Mouse (Mus musculus): ENCODE data around the gene Sgsm1.

- no peak for TF ChIP-seq CTCF (IDR thresholded peaks at IDR 0.05)
- no peak for TF ChIP-seq EP300 (IDR thresholded peaks at IDR 0.05)
These were observed 85.3 kb downstream of the Sgsm1 start for GRCm38 (mm10) chr5:113225271-113225670.
